Mouse (Mus musculus) liver, embryonic 18 days (tissue): ENCODE measurements around the gene A2m. TPM values are rescaled to one million over a fixed set of nuclear protein-coding genes. Genes with fewer than 3 reads are reported as not detected.

ENCODE experiments used
- polyA plus RNA-seq: library from polyadenylated mRNA; depleted of rRNA; stranded (reverse); fragments of >200 nt; gene quantifications from 2 replicates; pipeline ENCODE4 v1.2.3, GENCODE M21; 2012; rRNA removed

A2m gene
- polyA plus RNA-seq, result 440 and 591 TPM in 2 replicates

GRCm38 (mm10) chr6:121635076-121635475, at the start of gene A2m:
Gene A2m (plus strand): TSS chr6:121635376.

Other genes starting within 250 kb of the A2m start
- gene Iqsec3, start 161.7 kb upstream of the A2m start, polyA plus RNA-seq, result not detected in 2 replicates
- not detected in 2 replicates for gene Gm7298, start 97.6 kb downstream of the A2m start, polyA plus RNA-seq
- 0.36 and 3.1 TPM in 2 replicates for gene Mug1, start 203.2 kb downstream of the A2m start, polyA plus RNA-seq